Mouse (Mus musculus) liver, postnatal 0 days (tissue): Measurements from ENCODE around the gene Jmy. TPM values are rescaled to one million over a fixed set of nuclear protein-coding genes. Genes with fewer than 3 reads are reported as not detected.
A peak's percentile ranks its signal among the peaks of the same experiment; 100 is the strongest.

Experiments used
- ATAC-seq: fragments of 200-750 bp; cut with Nextera tagmentation; 2 replicates; pipeline ENCODE4 v1.8.0; 2017; ENCODE audit warnings: mild to moderate bottlenecking, moderate library complexity
- DNase-seq: peaks from one replicate; pipeline ENCODE4 v3.0.0-alpha.2; 2016
- H3K27ac ChIP-seq: fragments of 300-500 bp; sonication (generic); 2 replicates; pipeline ENCODE4 v1.5.1; 2014; ENCODE audit warnings: antibody characterized with exemption, moderate library complexity, mild to moderate bottlenecking, low read depth
- H3K27me3 ChIP-seq: fragments of 300-500 bp; sonication (generic); 2 replicates; pipeline ENCODE4 v1.6.1; 2014; ENCODE audit warnings: low read length, control low read depth, mixed read lengths; ENCODE audit not compliant: insufficient read depth
- H3K36me3 ChIP-seq: fragments of 300-500 bp; sonication (generic); replicated peaks from 2 replicates; pipeline ENCODE4 v1.6.1; 2014; ENCODE audit warnings: mild to moderate bottlenecking, control low read depth, low read length, moderate library complexity, mixed read lengths; ENCODE audit not compliant: insufficient read depth
- H3K4me1 ChIP-seq: fragments of 300-500 bp; sonication (generic); 2 replicates; pipeline ENCODE4 v1.6.1; 2014; ENCODE audit warnings: antibody characterized with exemption, mild to moderate bottlenecking, control low read depth; ENCODE audit not compliant: insufficient read depth
- H3K4me2 ChIP-seq: fragments of 300-500 bp; sonication (generic); 2 replicates; pipeline ENCODE4 v1.6.1; 2014; ENCODE audit warnings: low read depth, mild to moderate bottlenecking, low read length, moderate library complexity, mixed read lengths
- H3K4me3 ChIP-seq: fragments of 300-500 bp; sonication (generic); 2 replicates; pipeline ENCODE4 v1.5.1; 2014; ENCODE audit warnings: low read depth, low read length
- H3K9ac ChIP-seq: fragments of 300-500 bp; sonication (generic); replicated peaks from 2 replicates; pipeline ENCODE4 v1.6.1; 2014; ENCODE audit warnings: mild to moderate bottlenecking, moderate library complexity
- H3K9me3 ChIP-seq: fragments of 300-500 bp; sonication (generic); 2 replicates; pipeline ENCODE4 v1.6.1; 2016; ENCODE audit warnings: mild to moderate bottlenecking, control low read depth, low read length, mixed read lengths
- CTCF ChIP-seq: sonication (generic); IDR thresholded peaks from 2 replicates; pipeline ENCODE4 v1.5.1; 2016; ENCODE audit warnings: antibody characterized with exemption, low read depth
- EP300 ChIP-seq: IDR thresholded peaks from 2 replicates; pipeline ENCODE4 v1.6.1; 2016; ENCODE audit warnings: antibody characterized with exemption, low read depth, mild to moderate bottlenecking
- WGBS: fragments of 180-500 bp; shearing (Covaris S2); extraction: QIAGEN DNeasy Blood & Tissue Kit; methylation state at CpG from one replicate; pipeline ENCODE4 v1.1.7; 2014; ENCODE audit not compliant: insufficient replicate concordance; 5-methylcytosine and 5-hydroxymethylcytosine counted together
- polyA plus RNA-seq: library from polyadenylated mRNA; unstranded; fragments of >200 nt; fragmentation: Nextera tagmentation; extraction: Ambion mirVana; gene quantifications from 2 replicates; pipeline ENCODE4 v1.2.1, GENCODE M21; 2015

The Jmy gene
- polyA plus RNA-seq, 1 experiment from 2014 or later = 2.8 TPM

DNA sequence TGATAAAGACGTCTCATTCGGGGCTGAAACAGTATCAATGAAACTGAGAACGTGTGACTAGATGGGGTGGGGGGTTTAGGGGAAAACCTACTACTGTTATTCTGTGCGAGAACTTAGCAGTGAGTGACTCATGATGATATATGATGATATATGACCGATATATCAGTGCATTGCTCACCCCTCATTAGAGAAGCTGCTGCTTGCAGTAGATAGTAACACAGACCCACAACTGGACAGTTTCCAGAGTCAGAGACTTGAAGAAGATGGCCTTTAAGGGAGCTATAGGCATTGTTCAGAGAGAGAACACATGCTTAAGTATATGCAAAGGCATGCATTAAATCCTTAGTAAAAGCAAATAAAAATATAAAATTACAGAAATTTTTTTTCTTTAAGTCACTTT lies 92.8 kb downstream of the Jmy start:
- Histone ChIP-seq H3K9me3 (no peaks in the 10 kb centered on the region), H3K4me2 (no peak overlapping the region), H3K36me3 (no peaks in the 10 kb centered on the region), H3K4me3 (no peak overlapping the region), H3K9ac (no peak overlapping the region), H3K27me3 (no peaks in the 10 kb centered on the region), H3K4me1 (no peaks in the 10 kb centered on the region), H3K27ac (no peak overlapping the region)
- WGBS = 51% methylated on average over 5 of the region's 5 CpGs
- DNase-seq (no peak), ATAC-seq (no peak)
- TF ChIP-seq CTCF = no peak
- no peak for TF ChIP-seq EP300

DNA sequence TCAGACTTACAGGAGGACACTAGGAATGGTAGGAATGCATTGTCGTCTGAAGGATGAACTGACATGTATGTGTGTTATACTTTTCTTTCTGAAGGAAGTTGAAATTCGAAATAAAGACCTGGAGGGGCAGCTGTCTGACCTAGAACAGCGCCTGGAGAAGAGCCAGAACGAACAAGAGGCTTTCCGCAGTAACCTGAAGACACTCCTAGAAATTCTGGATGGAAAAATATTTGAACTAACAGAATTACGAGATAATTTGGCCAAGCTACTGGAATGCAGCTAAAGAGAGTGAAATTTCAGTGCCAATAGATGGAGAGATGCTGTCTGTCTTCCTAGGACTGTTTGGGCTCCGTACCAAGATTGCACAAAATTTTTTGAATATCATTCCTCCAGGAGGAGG lies 97.7 kb downstream of the Jmy start:
- H3K27me3 ChIP-seq = no peaks in the 10 kb centered on the region
- H3K36me3 ChIP-seq = no peaks in the 10 kb centered on the region
- 84% methylated on average over 7 of the region's 7 CpGs for WGBS
- H3K9ac ChIP-seq = no peak overlapping the region
- no peak for ATAC-seq
- TF ChIP-seq EP300 (no peak), CTCF (no peak)
- DNase-seq = no peak
- H3K4me1 ChIP-seq = no peaks in the 10 kb centered on the region
- H3K4me2 ChIP-seq = no peak overlapping the region
- no peak overlapping the region for H3K4me3 ChIP-seq
- no peak overlapping the region for H3K27ac ChIP-seq
- peaks cover 3% of the 10 kb centered on the region; the same call in 1 of the 2 replicates for H3K9me3 ChIP-seq

DNA sequence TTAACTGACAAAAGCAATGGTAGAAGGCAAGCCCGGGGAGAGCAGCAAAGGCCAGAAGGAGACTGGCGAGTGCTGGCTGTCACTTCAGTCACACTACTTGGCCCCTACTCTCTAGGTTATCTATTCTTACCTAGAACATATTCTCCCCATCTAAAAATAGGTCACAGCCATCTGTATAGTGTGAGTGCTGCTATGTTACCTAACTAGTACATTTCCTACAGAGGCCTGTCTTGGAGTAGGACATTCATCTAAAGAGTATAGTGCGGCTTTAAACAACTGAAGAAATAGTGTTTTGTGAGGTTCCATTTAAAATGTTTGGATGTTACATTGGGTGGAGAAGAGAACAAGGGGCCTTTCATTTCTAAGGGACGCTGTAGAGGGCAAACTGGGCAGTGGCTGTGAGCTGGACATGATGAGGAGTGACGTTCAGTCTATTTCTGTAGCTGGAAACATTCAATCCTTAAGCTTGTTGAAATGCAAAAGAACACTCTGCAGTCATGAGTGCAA lies 99.8 kb downstream of the Jmy start:
- Histone ChIP-seq H3K4me3 (no peak overlapping the region), H3K27ac (no peak overlapping the region), H3K9me3 (peaks cover 3% of the 10 kb centered on the region; the same call in 1 of the 2 replicates), H3K27me3 (no peaks in the 10 kb centered on the region), H3K4me1 (no peaks in the 10 kb centered on the region), H3K4me2 (no peak overlapping the region), H3K9ac (no peak overlapping the region), H3K36me3 (no peaks in the 10 kb centered on the region)
- ATAC-seq = no peak
- DNase-seq = no peak
- WGBS = 83% methylated on average over 5 of the region's 5 CpGs
- TF ChIP-seq CTCF = no peak
- no peak for TF ChIP-seq EP300

DNA sequence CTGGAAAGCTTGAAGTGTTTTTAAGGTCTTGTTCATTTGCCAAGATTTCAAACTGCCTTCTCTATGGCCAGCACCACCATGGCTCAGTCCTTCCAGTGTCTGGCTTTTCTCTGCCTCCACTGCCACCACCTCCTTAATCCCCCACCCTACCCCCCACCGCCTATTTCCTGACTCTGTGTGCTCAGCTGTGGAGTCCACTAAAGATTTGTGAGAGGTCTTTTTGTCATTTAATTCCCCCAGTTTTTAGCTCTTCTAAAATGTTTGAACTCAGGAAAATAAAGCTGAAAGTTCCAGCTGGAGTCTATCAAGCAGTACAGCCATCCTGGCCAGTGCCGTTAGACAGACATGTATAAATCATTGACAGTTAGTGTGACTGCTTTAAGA lies 110.4 kb downstream of the Jmy start:
- H3K27ac ChIP-seq = peak overlapping the region; percentile 86
- peak overlapping the region; percentile 56 for H3K4me2 ChIP-seq
- TF ChIP-seq CTCF (no peak), EP300 (no peak)
- H3K9ac ChIP-seq = no peak overlapping the region
- peaks cover 8% of the 10 kb centered on the region for H3K4me1 ChIP-seq
- no peaks in the 10 kb centered on the region for H3K27me3 ChIP-seq
- DNase-seq (no peak), ATAC-seq (no peak; the same call in 1 of the 2 replicates)
- H3K9me3 ChIP-seq = no peaks in the 10 kb centered on the region
- 57% methylated on average over 2 of the region's 2 CpGs for whole genome bisulfite sequencing
- no peaks in the 10 kb centered on the region for H3K36me3 ChIP-seq
- H3K4me3 ChIP-seq = no peak overlapping the region

DNA sequence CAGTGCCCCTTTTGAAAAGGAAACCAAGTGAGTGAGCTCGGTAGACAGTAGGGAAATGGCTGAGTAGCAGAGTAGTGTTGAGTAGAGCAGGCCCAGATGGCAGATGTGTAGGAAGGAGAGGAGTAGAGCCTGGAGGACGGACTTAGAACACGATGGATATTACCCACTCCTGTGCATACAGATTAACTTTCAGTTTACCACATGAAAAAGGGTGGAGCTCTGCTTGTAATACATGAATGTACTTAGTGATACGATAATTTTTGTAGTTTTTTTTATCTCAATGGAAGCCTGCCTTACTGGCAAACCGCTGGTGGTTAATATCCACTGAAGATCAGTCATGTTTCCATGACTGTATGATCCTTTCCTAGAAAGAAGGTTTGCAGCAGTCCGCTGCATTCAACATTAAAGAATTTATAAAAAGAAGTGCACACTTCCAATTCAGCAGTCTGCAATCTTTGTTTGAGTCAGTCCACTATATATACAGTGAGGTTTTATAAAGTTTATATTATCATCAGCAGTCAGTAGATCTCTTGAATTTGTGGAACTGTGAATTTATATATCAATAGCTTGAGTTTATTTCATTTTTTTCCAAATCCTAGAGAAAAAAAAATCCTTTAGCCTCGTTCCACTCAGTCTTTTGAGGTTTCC lies 110.9 kb downstream of the Jmy start:
- H3K27ac ChIP-seq = peak overlapping the region; percentile 86
- H3K4me2 ChIP-seq = peak overlapping the region; percentile 56

DNA sequence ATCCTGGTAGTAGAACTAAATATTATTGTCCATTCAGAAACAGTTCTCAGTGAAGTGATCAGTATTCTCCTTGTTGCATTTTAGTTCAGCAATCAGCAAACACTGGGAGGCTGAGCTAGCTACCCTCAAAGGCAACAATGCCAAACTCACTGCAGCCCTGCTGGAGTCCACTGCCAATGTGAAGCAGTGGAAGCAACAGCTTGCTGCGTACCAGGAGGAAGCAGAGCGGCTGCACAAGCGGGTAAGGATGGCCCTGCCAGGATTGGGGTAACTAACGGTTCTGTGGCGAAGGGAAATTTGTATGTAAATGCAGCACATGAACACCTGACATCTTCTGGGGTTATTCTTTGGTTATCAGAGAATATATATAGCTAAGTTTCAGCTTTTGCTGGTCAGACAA lies 112.2 kb downstream of the Jmy start:
- Histone ChIP-seq H3K36me3 (no peaks in the 10 kb centered on the region), H3K27me3 (no peaks in the 10 kb centered on the region), H3K4me3 (no peak overlapping the region), H3K9ac (no peak overlapping the region), H3K27ac (peak overlapping the region; percentile 86), H3K4me1 (peaks cover 24% of the 10 kb centered on the region), H3K4me2 (no peak overlapping the region), H3K9me3 (no peaks in the 10 kb centered on the region)
- TF ChIP-seq CTCF (no peak), EP300 (no peak)
- WGBS = 83% methylated on average over 5 of the region's 5 CpGs
- DNase-seq (no peak), ATAC-seq (no peak)

More for the DNA sequence above, 110.9 kb downstream of the Jmy start:
- no peaks in the 10 kb centered on the region for H3K36me3 ChIP-seq
- H3K9ac ChIP-seq = no peak overlapping the region
- H3K4me1 ChIP-seq = peaks cover 13% of the 10 kb centered on the region
- ATAC-seq = peak; percentile 98
- peak; percentile 22 for DNase-seq
- H3K9me3 ChIP-seq = no peaks in the 10 kb centered on the region
- H3K4me3 ChIP-seq = no peak overlapping the region
- no peak for TF ChIP-seq CTCF
- TF ChIP-seq EP300 = peak; percentile 98
- 39% methylated on average over 7 of the region's 7 CpGs for WGBS
- H3K27me3 ChIP-seq = no peaks in the 10 kb centered on the region
